Mouse (Mus musculus) erythroblast, adult 5-6 weeks (primary cell): ENCODE data around the gene Fam206a. TPM values are rescaled to one million over a fixed set of nuclear protein-coding genes. Genes with fewer than 3 reads are reported as not detected.

Source experiments
- ATAC-seq: replicated peaks from 2 replicates; pipeline ENCODE4 v1.8.0; 2016; ENCODE audit warnings: moderate number of reproducible peaks, mild to moderate bottlenecking, moderate TSS enrichment, inconsistent platforms; ENCODE audit not compliant: poor library complexity, low FRiP score, severe bottlenecking
- total RNA-seq, 2 experiments: library from RNA; stranded (forward) in 1 of 2; stranded (reverse) in 1 of 2; fragments of 150-400 nt in 1 of 2; fragments of 200-764, 138-1000 nt in 1 of 2; gene quantifications; 2 replicates each; pipeline versions ENCODE4 v1.2.3 to v1.2.4; 2015 to 2017; ENCODE audit warnings: low replicate concordance in 2 of 2

Fam206a gene
- total RNA-seq, 2 experiments from 2014 or later, result 1.4 to 3.7 TPM

- ATAC-seq, result no peak
These were observed 38.2 kb downstream of the Fam206a start for GRCm38 (mm10) chr4:56840297-56840696.

- no peak for ATAC-seq
These were observed 40.4 kb downstream of the Fam206a start for GRCm38 (mm10) chr4:56842501-56842900.

GRCm38 (mm10) chr4:56843963-56844362 is 41.8 kb downstream of the Fam206a start:
- no peak for ATAC-seq

GRCm38 (mm10) chr4:56844911-56845310 is 42.8 kb downstream of the Fam206a start:
- no peak for ATAC-seq

- no peak for ATAC-seq
These were observed 43.9 kb downstream of the Fam206a start for GRCm38 (mm10) chr4:56845896-56846533.

- no peak for ATAC-seq
These were observed 45.3 kb downstream of the Fam206a start for GRCm38 (mm10) chr4:56847400-56847799.

DNA sequence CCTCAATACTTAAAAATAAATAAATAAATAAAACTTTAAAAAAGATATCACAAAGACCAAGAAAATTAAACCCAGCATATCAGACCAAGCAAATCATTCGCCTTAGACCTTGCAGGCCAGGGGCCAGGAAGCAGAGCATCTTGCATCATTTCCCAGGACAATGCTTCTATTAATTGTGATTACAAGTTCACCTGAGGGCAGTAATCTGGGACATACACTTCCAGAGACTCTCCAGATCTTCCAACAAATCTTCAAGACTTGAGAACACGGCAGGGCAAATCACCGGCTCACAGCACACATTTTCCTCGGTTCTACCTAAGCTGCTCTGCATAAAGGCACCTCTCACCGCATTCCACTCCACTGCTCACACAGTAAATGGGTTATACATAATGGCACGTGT is 45.9 kb downstream of the Fam206a start:
- ATAC-seq, result no peak

- ATAC-seq, result no peak
These were observed 48.6 kb downstream of the Fam206a start for GRCm38 (mm10) chr4:56850724-56851123.

DNA sequence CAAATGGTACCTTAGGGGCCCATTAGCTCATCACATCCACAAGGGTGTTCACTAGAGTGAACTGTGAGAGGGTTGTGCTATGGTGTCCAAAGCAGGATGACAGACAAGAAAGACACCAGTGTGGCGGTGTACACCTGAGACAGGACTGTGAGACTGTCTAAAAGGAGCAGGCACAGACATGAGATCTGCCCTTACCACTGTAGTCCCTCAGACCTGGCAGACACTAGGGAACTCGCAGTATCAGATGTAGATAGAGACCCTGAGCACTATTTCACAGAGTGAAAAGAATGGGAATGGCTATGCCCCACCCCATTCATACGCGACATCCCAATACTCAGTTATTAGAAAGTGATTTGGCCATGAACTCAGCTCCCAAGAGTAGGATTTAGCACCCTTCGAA is 53.8 kb downstream of the Fam206a start:
- no peak for ATAC-seq

GRCm38 (mm10) chr4:56856371-56856949 is 54.3 kb downstream of the Fam206a start:
- no peak for ATAC-seq

DNA sequence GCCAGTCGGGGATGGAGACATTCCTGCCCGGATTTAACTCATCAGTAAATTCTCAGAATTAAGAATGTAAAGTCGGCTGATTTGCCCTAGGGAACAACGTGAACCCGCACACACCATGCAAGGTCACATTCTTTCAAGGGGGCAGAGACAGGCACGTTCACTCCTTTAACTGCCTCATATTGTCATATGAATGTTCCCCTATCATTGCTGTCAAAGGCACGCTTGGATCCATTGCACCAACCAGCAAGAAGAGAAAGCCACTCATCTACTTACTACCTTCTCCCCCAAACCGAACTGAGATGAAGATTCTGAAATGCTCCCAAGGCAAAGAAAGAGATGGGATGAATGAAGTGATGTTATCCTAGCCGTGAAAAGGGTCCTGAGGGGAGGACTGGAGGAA is 56.6 kb downstream of the Fam206a start:
- ATAC-seq, result no peak

Other genes starting within 250 kb of the Fam206a start
- gene Gm26657, start 62.3 kb upstream of the Fam206a start, total RNA-seq (2015; ENCODE audit: low replicate concordance), result not detected in 2 replicates
- gene Gm26657, start 62.3 kb upstream of the Fam206a start, total RNA-seq (2017; ENCODE audit: low replicate concordance), result not detected in 2 replicates
- not detected in 2 replicates for gene Actl7b, start 60.9 kb upstream of the Fam206a start, total RNA-seq (2015; ENCODE audit: low replicate concordance)
- not detected in 2 replicates for gene Actl7b, start 60.9 kb upstream of the Fam206a start, total RNA-seq (2017; ENCODE audit: low replicate concordance)
- gene Actl7a, start 58.9 kb upstream of the Fam206a start, total RNA-seq (2015; ENCODE audit: low replicate concordance), result not detected in 2 replicates
- gene Actl7a, start 58.9 kb upstream of the Fam206a start, total RNA-seq (2017; ENCODE audit: low replicate concordance), result not detected in 2 replicates
- 13.8 and 25.0 TPM in 2 replicates for gene Elp1, start within 50 bp of the Fam206a start, total RNA-seq (2015; ENCODE audit: low replicate concordance)
- 5.3 and 11.6 TPM in 2 replicates for gene Elp1, start within 50 bp of the Fam206a start, total RNA-seq (2017; ENCODE audit: low replicate concordance)
- gene Ctnnal1, start 62.8 kb downstream of the Fam206a start, total RNA-seq (2015; ENCODE audit: low replicate concordance), result not detected in 2 replicates
- gene Ctnnal1, start 62.8 kb downstream of the Fam206a start, total RNA-seq (2017; ENCODE audit: low replicate concordance), result 0.84 and 3.6 TPM in 2 replicates
- 1.2 and 2.5 TPM in 2 replicates for gene Tmem245, start 145.1 kb downstream of the Fam206a start, total RNA-seq (2015; ENCODE audit: low replicate concordance)
- 1.8 and 2.0 TPM in 2 replicates for gene Tmem245, start 145.1 kb downstream of the Fam206a start, total RNA-seq (2017; ENCODE audit: low replicate concordance)
- gene Frrs1l, start 188.0 kb downstream of the Fam206a start, total RNA-seq (2015; ENCODE audit: low replicate concordance), result not detected in 2 replicates
- gene Frrs1l, start 188.0 kb downstream of the Fam206a start, total RNA-seq (2017; ENCODE audit: low replicate concordance), result not detected in 2 replicates